Mouse (Mus musculus) liver, postnatal 0 days (tissue): Measurements from ENCODE around the gene Rnaseh1. TPM values are rescaled to one million over a fixed set of nuclear protein-coding genes. Genes with fewer than 3 reads are reported as not detected.

Experiments used
- ATAC-seq: fragments of 200-750 bp; cut with Nextera tagmentation; 2 replicates; pipeline ENCODE4 v1.8.0; 2017; ENCODE audit warnings: mild to moderate bottlenecking, moderate library complexity
- DNase-seq: peaks from one replicate; pipeline ENCODE4 v3.0.0-alpha.2; 2016
- H3K27ac ChIP-seq: fragments of 300-500 bp; sonication (generic); 2 replicates; pipeline ENCODE4 v1.5.1; 2014; ENCODE audit warnings: antibody characterized with exemption, moderate library complexity, mild to moderate bottlenecking, low read depth
- H3K27me3 ChIP-seq: fragments of 300-500 bp; sonication (generic); 2 replicates; pipeline ENCODE4 v1.6.1; 2014; ENCODE audit warnings: low read length, control low read depth, mixed read lengths; ENCODE audit not compliant: insufficient read depth
- H3K36me3 ChIP-seq: fragments of 300-500 bp; sonication (generic); replicated peaks from 2 replicates; pipeline ENCODE4 v1.6.1; 2014; ENCODE audit warnings: mild to moderate bottlenecking, control low read depth, low read length, moderate library complexity, mixed read lengths; ENCODE audit not compliant: insufficient read depth
- H3K4me1 ChIP-seq: fragments of 300-500 bp; sonication (generic); 2 replicates; pipeline ENCODE4 v1.6.1; 2014; ENCODE audit warnings: antibody characterized with exemption, mild to moderate bottlenecking, control low read depth; ENCODE audit not compliant: insufficient read depth
- H3K4me2 ChIP-seq: fragments of 300-500 bp; sonication (generic); 2 replicates; pipeline ENCODE4 v1.6.1; 2014; ENCODE audit warnings: low read depth, mild to moderate bottlenecking, low read length, moderate library complexity, mixed read lengths
- H3K4me3 ChIP-seq: fragments of 300-500 bp; sonication (generic); 2 replicates; pipeline ENCODE4 v1.5.1; 2014; ENCODE audit warnings: low read depth, low read length
- H3K9ac ChIP-seq: fragments of 300-500 bp; sonication (generic); replicated peaks from 2 replicates; pipeline ENCODE4 v1.6.1; 2014; ENCODE audit warnings: mild to moderate bottlenecking, moderate library complexity
- H3K9me3 ChIP-seq: fragments of 300-500 bp; sonication (generic); 2 replicates; pipeline ENCODE4 v1.6.1; 2016; ENCODE audit warnings: mild to moderate bottlenecking, control low read depth, low read length, mixed read lengths
- CTCF ChIP-seq: sonication (generic); IDR thresholded peaks from 2 replicates; pipeline ENCODE4 v1.5.1; 2016; ENCODE audit warnings: antibody characterized with exemption, low read depth
- EP300 ChIP-seq: IDR thresholded peaks from 2 replicates; pipeline ENCODE4 v1.6.1; 2016; ENCODE audit warnings: antibody characterized with exemption, low read depth, mild to moderate bottlenecking
- WGBS: fragments of 180-500 bp; shearing (Covaris S2); extraction: QIAGEN DNeasy Blood & Tissue Kit; methylation state at CpG from one replicate; pipeline ENCODE4 v1.1.7; 2014; ENCODE audit not compliant: insufficient replicate concordance; 5-methylcytosine and 5-hydroxymethylcytosine counted together
- polyA plus RNA-seq: library from polyadenylated mRNA; unstranded; fragments of >200 nt; fragmentation: Nextera tagmentation; extraction: Ambion mirVana; gene quantifications from 2 replicates; pipeline ENCODE4 v1.2.1, GENCODE M21; 2015

Gene Rnaseh1
- polyA plus RNA-seq, 1 experiment from 2014 or later, result 9.6 TPM

GRCm38 (mm10) chr12:28638778-28639177 lies 10.6 kb upstream of the Rnaseh1 start:
- WGBS, result 55% methylated on average over 2 of the region's 2 CpGs
- ATAC-seq, result no peak
- TF ChIP-seq CTCF (peak; percentile 36), EP300 (no peak)

GRCm38 (mm10) chr12:28662628-28663027 lies 13.2 kb downstream of the Rnaseh1 start:
- H3K27me3 ChIP-seq, result no peaks in the 10 kb centered on the region

More at GRCm38 (mm10) chr12:28638778-28639177, 10.6 kb upstream of the Rnaseh1 start:
- DNase-seq, result no peak
- no peak overlapping the region for H3K27ac ChIP-seq
- H3K4me3 ChIP-seq, result no peak overlapping the region
- H3K27me3 ChIP-seq, result no peaks in the 10 kb centered on the region
- peaks cover 6% of the 10 kb centered on the region for H3K36me3 ChIP-seq
- H3K4me1 ChIP-seq, result peaks cover 11% of the 10 kb centered on the region
- no peaks in the 10 kb centered on the region for H3K9me3 ChIP-seq
- no peak overlapping the region for H3K4me2 ChIP-seq
- H3K9ac ChIP-seq, result no peak overlapping the region

GRCm38 (mm10) chr12:28666734-28667133 lies 17.3 kb downstream of the Rnaseh1 start:
- ATAC-seq, result peak; percentile 79
- Histone ChIP-seq H3K27me3 (no peaks in the 10 kb centered on the region), H3K9me3 (no peaks in the 10 kb centered on the region), H3K4me3 (no peak overlapping the region), H3K4me2 (0 out of 2 replicates have a peak overlapping the region, but pooled peaks have one; percentile 2), H3K27ac (no peak overlapping the region), H3K4me1 (peaks cover 19% of the 10 kb centered on the region), H3K36me3 (no peaks in the 10 kb centered on the region), H3K9ac (no peak overlapping the region)
- no peak for DNase-seq
- 52% methylated on average over 4 of the region's 4 CpGs for WGBS
- TF ChIP-seq EP300 (no peak), CTCF (no peak)

More at GRCm38 (mm10) chr12:28662628-28663027, 13.2 kb downstream of the Rnaseh1 start:
- DNase-seq (no peak), ATAC-seq (no peak)
- Histone ChIP-seq H3K4me1 (peaks cover 18% of the 10 kb centered on the region), H3K9ac (no peak overlapping the region), H3K4me2 (no peak overlapping the region), H3K4me3 (no peak overlapping the region), H3K9me3 (no peaks in the 10 kb centered on the region), H3K27ac (no peak overlapping the region), H3K36me3 (peaks cover 26% of the 10 kb centered on the region)
- WGBS, result 67% methylated on average over 4 of the region's 4 CpGs
- TF ChIP-seq CTCF (no peak), EP300 (no peak)

GRCm38 (mm10) chr12:28667287-28667686 lies 17.9 kb downstream of the Rnaseh1 start:
- Histone ChIP-seq H3K4me3 (no peak overlapping the region), H3K9ac (no peak overlapping the region), H3K27ac (no peak overlapping the region), H3K4me1 (peaks cover 19% of the 10 kb centered on the region), H3K36me3 (no peaks in the 10 kb centered on the region), H3K9me3 (no peaks in the 10 kb centered on the region), H3K27me3 (no peaks in the 10 kb centered on the region), H3K4me2 (0 out of 2 replicates have a peak overlapping the region, but pooled peaks have one; percentile 2)
- 16% methylated on average over 8 of the region's 8 CpGs for WGBS
- TF ChIP-seq CTCF (no peak), EP300 (no peak)
- ATAC-seq, result no peak
- no peak for DNase-seq

- Histone ChIP-seq H3K4me1 (peaks cover 13% of the 10 kb centered on the region), H3K36me3 (peaks cover 3% of the 10 kb centered on the region; the same call in 1 of the 2 replicates), H3K27ac (no peak overlapping the region), H3K27me3 (no peaks in the 10 kb centered on the region), H3K4me3 (no peak overlapping the region), H3K9ac (no peak overlapping the region), H3K4me2 (peak overlapping the region; percentile 87; the same call in 1 of the 2 replicates), H3K9me3 (no peaks in the 10 kb centered on the region)
- DNase-seq, result no peak
- WGBS, result 82% methylated on average over 10 of the region's 10 CpGs
- no peak for ATAC-seq
- TF ChIP-seq CTCF (peak; percentile 29; the same call in 1 of the 2 replicates), EP300 (no peak)
Measured at GRCm38 (mm10) chr12:28674038-28674720, 24.8 kb downstream of the Rnaseh1 start.

- H3K9ac ChIP-seq, result peak within 1 kb of the TSS; percentile 74
- H3K4me2 ChIP-seq, result peak within 1 kb of the TSS; percentile 87
- H3K27me3 ChIP-seq, result no peaks in the 10 kb centered on the region
- ATAC-seq (peak; percentile 91), DNase-seq (peak; percentile 87)
- no peak for TF ChIP-seq CTCF
- TF ChIP-seq EP300, result no peak
- H3K9me3 ChIP-seq, result no peaks in the 10 kb centered on the region
- 1% methylated on average over 53 of the region's 53 CpGs for WGBS
- peak within 1 kb of the TSS; percentile 95 for H3K27ac ChIP-seq
- H3K4me1 ChIP-seq, result peaks cover 13% of the 10 kb centered on the region
- peaks cover 3% of the 10 kb centered on the region; the same call in 1 of the 2 replicates for H3K36me3 ChIP-seq
- peak within 1 kb of the TSS; percentile 84 for H3K4me3 ChIP-seq
Measured at GRCm38 (mm10) chr12:28675121-28675924, 25.9 kb downstream of the Rnaseh1 start, which contains the start of gene Adi1. Gene Adi1 (plus strand): TSS chr12:28675231.
